Comparison of ENCODE assay signal across 18 mouse cellular contexts in genomic region chr17:61862437-61862836, GRCm38 (mm10).
DNase-seq lines count a peak whose midpoint lies in the region; ATAC-seq and TF ChIP-seq lines count a peak whose summit lies in the region.
"Had no signal": no experiment of that assay in that cellular context is flagged by ENCODE, and none has a peak within 500 bp of the region (broad histone marks: within the 10 kb centered on the region; RNA-seq: fewer than 3 reads in every experiment).

No protein-coding gene starts in this region.

- H3K27ac ChIP-seq in liver, adult 2 months (replicated peaks; ENCODE audit: insufficient read depth, low read depth, low read length): no peak overlapping the region
- no peak overlapping the region for H3K27ac ChIP-seq in liver, embryonic 11.5 days (ENCODE audit: low read depth, low read length)
- H3K27ac ChIP-seq in intestine, embryonic 16.5 days (ENCODE audit: low read length): no peak overlapping the region
- H3K27ac ChIP-seq in stomach, postnatal 0 days (replicated peaks): no peak overlapping the region
- H3K27ac ChIP-seq: embryonic facial prominence, embryonic 10.5 days; embryonic facial prominence, embryonic 12.5 days; forebrain, embryonic 13.5 days; forebrain, embryonic 15.5 days had no signal

- no peaks in the 10 kb centered on the region for H3K9me3 ChIP-seq in liver, embryonic 11.5 days (ENCODE audit: control insufficient read depth, low read length)
- H3K9me3 ChIP-seq in intestine, embryonic 16.5 days (ENCODE audit: control insufficient read depth, low read length): no peaks in the 10 kb centered on the region
- no peaks in the 10 kb centered on the region for H3K9me3 ChIP-seq in stomach, postnatal 0 days (ENCODE audit: control insufficient read depth, low read length)
- H3K9me3 ChIP-seq: embryonic facial prominence, embryonic 10.5 days; embryonic facial prominence, embryonic 12.5 days; forebrain, embryonic 13.5 days; forebrain, embryonic 15.5 days had no signal

- no peaks in the 10 kb centered on the region for H3K79me2 ChIP-seq in liver, adult 2 months (ENCODE audit: control insufficient read depth, insufficient read depth, low read length)

- H3K36me3 ChIP-seq in liver, adult 2 months (ENCODE audit: control insufficient read depth, insufficient read depth, low read length): no peaks in the 10 kb centered on the region
- no peaks in the 10 kb centered on the region for H3K36me3 ChIP-seq in liver, embryonic 11.5 days (ENCODE audit: control insufficient read depth, insufficient read depth, low read length)
- H3K36me3 ChIP-seq in intestine, embryonic 16.5 days (ENCODE audit: control insufficient read depth, insufficient read depth, low read length): no peaks in the 10 kb centered on the region
- no peaks in the 10 kb centered on the region for H3K36me3 ChIP-seq in stomach, postnatal 0 days (ENCODE audit: control insufficient read depth, insufficient read depth, low read length)
- H3K36me3 ChIP-seq: embryonic facial prominence, embryonic 10.5 days; embryonic facial prominence, embryonic 12.5 days; forebrain, embryonic 15.5 days had no signal

- no peaks in the 10 kb centered on the region for H3K4me1 ChIP-seq in liver, adult 2 months (ENCODE audit: control insufficient read depth, insufficient read depth, low read length)
- H3K4me1 ChIP-seq in liver, embryonic 11.5 days (replicated peaks; ENCODE audit: control insufficient read depth, insufficient read depth, low read length): no peaks in the 10 kb centered on the region
- no peaks in the 10 kb centered on the region for H3K4me1 ChIP-seq in intestine, embryonic 16.5 days (ENCODE audit: control insufficient read depth, insufficient read depth, low read length)
- no peaks in the 10 kb centered on the region for H3K4me1 ChIP-seq in stomach, postnatal 0 days (replicated peaks; ENCODE audit: control insufficient read depth, insufficient read depth)
- H3K4me1 ChIP-seq: embryonic facial prominence, embryonic 10.5 days; embryonic facial prominence, embryonic 12.5 days; forebrain, embryonic 13.5 days; forebrain, embryonic 15.5 days had no signal

- ATAC-seq in liver, embryonic 11.5 days (replicated peaks; ENCODE audit: low FRiP score): no peak
- peak; percentile 55; the same call in 1 of the 2 replicates for ATAC-seq in intestine, embryonic 16.5 days
- no peak for ATAC-seq in stomach, postnatal 0 days (ENCODE audit: low FRiP score, low TSS enrichment)
- ATAC-seq: forebrain, embryonic 13.5 days; forebrain, embryonic 15.5 days; forebrain, postnatal 0 days had no signal

- H3K4me2 ChIP-seq in liver, embryonic 11.5 days: no peak overlapping the region
- no peak overlapping the region for H3K4me2 ChIP-seq in intestine, embryonic 16.5 days (ENCODE audit: low read depth, low read length)
- H3K4me2 ChIP-seq in stomach, postnatal 0 days (replicated peaks; ENCODE audit: low read depth): no peak overlapping the region
- H3K4me2 ChIP-seq: embryonic facial prominence, embryonic 12.5 days; forebrain, embryonic 13.5 days; forebrain, embryonic 15.5 days had no signal

- 22% methylated on average over 2 of the region's 2 CpGs for WGBS in liver, adult 2 months
- WGBS in liver, embryonic 11.5 days: 65% methylated on average over 2 of the region's 2 CpGs
- 57% methylated on average over 2 of the region's 2 CpGs for WGBS in intestine, embryonic 16.5 days
- 47% methylated on average over 2 of the region's 2 CpGs for WGBS in stomach, postnatal 0 days

- TF ChIP-seq CTCF in liver, adult 2 months (IDR thresholded peaks at IDR 0.05; ENCODE audit: low read depth, low read length): no peak
- TF ChIP-seq CTCF in stomach, postnatal 0 days (IDR thresholded peaks at IDR 0.05; ENCODE audit: low read depth): no peak

- H3K4me3 ChIP-seq in liver, adult 2 months (ENCODE audit: insufficient read depth, low read depth, low read length): no peak overlapping the region
- no peak overlapping the region for H3K4me3 ChIP-seq in liver, embryonic 11.5 days (ENCODE audit: low read depth, low read length)
- no peak overlapping the region for H3K4me3 ChIP-seq in intestine, embryonic 16.5 days (ENCODE audit: low read length)
- H3K4me3 ChIP-seq in stomach, postnatal 0 days (ENCODE audit: low read depth, low read length): no peak overlapping the region
- H3K4me3 ChIP-seq: embryonic facial prominence, embryonic 10.5 days; embryonic facial prominence, embryonic 12.5 days; forebrain, embryonic 13.5 days; forebrain, embryonic 15.5 days had no signal

- no peak for TF ChIP-seq POLR2A in liver, adult 2 months (IDR thresholded peaks at IDR 0.05; ENCODE audit: extremely low read depth, insufficient read depth, low read length)

- no peaks in the 10 kb centered on the region for H3K27me3 ChIP-seq in liver, adult 2 months (ENCODE audit: control insufficient read depth, insufficient read depth, low read length)
- H3K27me3 ChIP-seq in liver, embryonic 11.5 days (replicated peaks; ENCODE audit: control insufficient read depth, insufficient read depth, low read length): no peaks in the 10 kb centered on the region
- H3K27me3 ChIP-seq in intestine, embryonic 16.5 days (replicated peaks; ENCODE audit: control insufficient read depth, insufficient read depth, low read length): no peaks in the 10 kb centered on the region
- no peaks in the 10 kb centered on the region for H3K27me3 ChIP-seq in stomach, postnatal 0 days (ENCODE audit: control insufficient read depth, insufficient read depth, low read length)
- H3K27me3 ChIP-seq: embryonic facial prominence, embryonic 12.5 days; forebrain, embryonic 13.5 days; forebrain, embryonic 15.5 days had no signal

- H3K9ac ChIP-seq in liver, adult 2 months (ENCODE audit: low read depth, low read length): no peak overlapping the region
- no peak overlapping the region for H3K9ac ChIP-seq in liver, embryonic 11.5 days (ENCODE audit: low read depth, low read length)
- no peak overlapping the region for H3K9ac ChIP-seq in intestine, embryonic 16.5 days (ENCODE audit: low read depth, low read length)
- no peak overlapping the region for H3K9ac ChIP-seq in stomach, postnatal 0 days (ENCODE audit: low read length)
- H3K9ac ChIP-seq: embryonic facial prominence, embryonic 12.5 days; forebrain, embryonic 13.5 days; forebrain, embryonic 15.5 days; forebrain, postnatal 0 days had no signal

- DNase-seq in liver, adult 2 months (ENCODE audit: extremely low read depth, low read depth, low spot score): peak; percentile 60
- no peak for DNase-seq in liver, embryonic 11.5 days (ENCODE audit: low spot score)
- peak; percentile 21 for DNase-seq in stomach, postnatal 0 days (ENCODE audit: low spot score)
- no peak for DNase-seq in cerebellum, adult 9-11 months
- DNase-seq: adrenal gland, adult 2 months; adrenal gland, postnatal 10 days; adrenal gland, postnatal 25 days; cerebellum, adult 11 months; cerebellum, adult 18-20 months; cerebellum, adult 8-10 months; cerebellum, postnatal 10 days; cerebellum, postnatal 25 days; forebrain, postnatal 0 days had no signal

- TF ChIP-seq EP300 in stomach, postnatal 0 days (optimal IDR thresholded peaks at IDR 0.05): no peak

Comparison
In these comparisons a context has a peak if more than half of its experiments do, and no peak if none do; other contexts are left out.
1. DNase-seq: peak in liver, adult 2 months (single experiment) and stomach, postnatal 0 days (single experiment); none in liver, embryonic 11.5 days (single experiment) and cerebellum, adult 9-11 months (single experiment).